Mouse (Mus musculus) kidney, embryonic 14.5 days (tissue): Measurements from ENCODE around the gene Sppl2b. TPM values are rescaled to one million over a fixed set of nuclear protein-coding genes. Genes with fewer than 3 reads are reported as not detected.
A peak's percentile ranks its signal among the peaks of the same experiment; 100 is the strongest.

ENCODE experiments used
- ATAC-seq: fragments of 200-750 bp; cut with Nextera tagmentation; 2 replicates; pipeline ENCODE4 v1.8.0; 2017; ENCODE audit warnings: moderate number of reproducible peaks, mild to moderate bottlenecking, moderate TSS enrichment, moderate library complexity; ENCODE audit not compliant: low FRiP score, low TSS enrichment
- H3K27ac ChIP-seq: fragments of 300-500 bp; sonication (generic); 2 replicates; pipeline ENCODE4 v1.5.1; 2014; ENCODE audit warnings: low read depth, mild to moderate bottlenecking, low read length, moderate library complexity, mixed read lengths
- H3K27me3 ChIP-seq: fragments of 300-500 bp; sonication (generic); 2 replicates; pipeline ENCODE4 v1.6.1; 2014; ENCODE audit warnings: mild to moderate bottlenecking, low read length; ENCODE audit not compliant: control insufficient read depth, insufficient read depth
- H3K36me3 ChIP-seq: fragments of 300-500 bp; sonication (generic); 2 replicates; pipeline ENCODE4 v1.6.1; 2014; ENCODE audit warnings: low read length, mixed read lengths; ENCODE audit not compliant: control insufficient read depth, insufficient read depth
- H3K4me1 ChIP-seq: fragments of 300-500 bp; sonication (generic); 2 replicates; pipeline ENCODE4 v1.6.1; 2014; ENCODE audit warnings: low read length, mixed read lengths; ENCODE audit not compliant: control insufficient read depth, insufficient read depth
- H3K4me2 ChIP-seq: fragments of 300-500 bp; sonication (generic); replicated peaks from 2 replicates; pipeline ENCODE4 v1.6.1; 2014; ENCODE audit warnings: low read depth, mild to moderate bottlenecking, low read length
- H3K4me3 ChIP-seq: fragments of 300-500 bp; sonication (generic); 2 replicates; pipeline ENCODE4 v1.5.1; 2014; ENCODE audit warnings: mild to moderate bottlenecking, low read length
- H3K9ac ChIP-seq: fragments of 300-500 bp; sonication (generic); 2 replicates; pipeline ENCODE4 v1.6.1; 2014; ENCODE audit warnings: low read depth, mild to moderate bottlenecking, low read length, moderate library complexity
- H3K9me3 ChIP-seq: fragments of 300-500 bp; sonication (generic); 2 replicates; pipeline ENCODE4 v1.6.1; 2016; ENCODE audit warnings: low read length; ENCODE audit not compliant: control insufficient read depth
- WGBS: fragments of 180-500 bp; shearing (Covaris S2); extraction: QIAGEN DNeasy Blood & Tissue Kit; methylation state at CpG from one replicate; pipeline ENCODE4 v1.1.7; 2014; 5-methylcytosine and 5-hydroxymethylcytosine counted together
- polyA plus RNA-seq: library from polyadenylated mRNA; unstranded; fragments of >200 nt; fragmentation: Nextera tagmentation; extraction: Ambion mirVana; gene quantifications from 2 replicates; pipeline ENCODE4 v1.2.1, GENCODE M21; 2014

Sppl2b gene
- 27.2 and 35.1 TPM in 2 replicates for polyA plus RNA-seq

DNA sequence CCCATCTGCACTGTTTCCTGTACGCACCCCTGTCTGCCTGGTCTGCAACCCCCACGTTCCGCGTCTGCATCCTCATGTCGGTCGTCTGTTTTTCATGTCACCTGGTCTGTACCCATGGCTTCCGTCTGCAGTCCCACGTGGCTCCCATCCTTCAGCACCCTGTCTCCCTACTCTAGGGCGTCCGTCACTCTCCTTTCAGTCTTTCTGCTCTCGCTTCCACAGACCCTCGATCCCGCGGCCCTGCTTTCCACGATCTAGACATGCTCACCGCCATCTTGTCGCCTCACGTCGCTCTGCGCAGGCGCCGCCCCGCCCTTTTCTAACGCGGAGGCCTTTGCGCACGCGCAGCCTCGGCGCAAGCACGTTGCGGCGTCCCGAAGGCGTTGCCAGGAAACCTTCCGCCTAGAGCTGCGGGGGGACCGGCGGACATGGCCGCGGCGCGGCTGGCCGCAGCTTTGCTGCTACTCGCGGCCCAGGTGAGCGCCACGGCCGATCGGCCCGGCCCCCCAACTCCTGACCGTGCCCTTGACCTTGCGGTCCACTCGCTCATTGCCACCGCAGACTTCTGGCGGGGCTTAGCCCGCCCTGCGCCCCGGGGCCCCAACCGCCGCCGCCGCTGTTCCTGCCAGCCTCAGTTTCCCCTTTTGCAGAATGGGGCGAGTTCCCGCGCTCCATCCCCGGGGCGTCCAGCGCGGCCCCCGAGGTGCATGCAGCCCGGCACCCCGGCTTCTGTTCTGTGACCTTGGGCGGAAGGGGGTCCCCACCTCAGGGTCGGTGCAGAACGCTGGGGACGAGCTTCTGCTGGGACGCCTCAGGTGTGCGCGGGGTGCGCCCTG, at the start of gene Sppl2b, which contains the start of gene Lsm7:
Gene Sppl2b, plus strand, starts transcription at position 363 of the 836 bp plus-strand sequence.
Gene Lsm7, minus strand, starts transcription at position 297 of the 836 bp plus-strand sequence.
- Histone ChIP-seq H3K9me3 (no peaks in the 10 kb centered on the region), H3K4me1 (peaks cover 18% of the 10 kb centered on the region), H3K27ac (no peak within 1 kb of the TSS), H3K27me3 (no peaks in the 10 kb centered on the region), H3K4me2 (peak within 1 kb of the TSS; percentile 98), H3K4me3 (peak within 1 kb of the TSS; percentile 79), H3K36me3 (peaks cover 22% of the 10 kb centered on the region), H3K9ac (peak within 1 kb of the TSS; percentile 77)
- WGBS, result under 1% methylated on average over 81 of the region's 81 CpGs
- peak; percentile 82 for ATAC-seq

GRCm38 (mm10) chr10:80805322-80805721, 49.8 kb upstream of the Sppl2b start:
- WGBS, result 77% methylated on average over 5 of the region's 5 CpGs
- peaks cover 14% of the 10 kb centered on the region for H3K27me3 ChIP-seq
- H3K9me3 ChIP-seq, result no peaks in the 10 kb centered on the region
- H3K9ac ChIP-seq, result no peak overlapping the region
- no peak for ATAC-seq
- H3K27ac ChIP-seq, result no peak overlapping the region
- peaks cover 37% of the 10 kb centered on the region for H3K4me1 ChIP-seq
- no peak overlapping the region for H3K4me2 ChIP-seq
- no peak overlapping the region for H3K4me3 ChIP-seq
- H3K36me3 ChIP-seq, result peaks cover 40% of the 10 kb centered on the region

DNA sequence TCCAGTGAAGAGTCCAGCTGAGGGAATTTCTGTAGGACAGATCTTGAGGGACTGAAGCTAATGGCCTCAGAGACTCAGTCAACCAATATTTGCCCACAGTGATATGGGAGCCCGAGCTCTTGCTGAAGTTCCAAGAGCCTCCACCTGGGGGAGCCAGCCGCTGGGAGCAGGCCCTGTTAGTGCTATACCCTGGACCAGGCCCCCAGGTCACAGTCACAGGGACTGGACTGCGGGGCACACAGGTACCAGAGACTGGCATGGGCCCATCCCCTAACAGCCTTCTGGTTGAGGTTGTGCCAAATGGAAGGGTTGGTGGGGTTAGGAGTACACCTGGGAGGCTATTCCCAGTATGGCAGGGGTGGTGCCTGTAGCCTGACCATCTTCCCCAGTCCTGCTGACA, 49.1 kb upstream of the Sppl2b start:
- Histone ChIP-seq H3K4me2 (no peak overlapping the region), H3K27me3 (peaks cover 14% of the 10 kb centered on the region), H3K9me3 (no peaks in the 10 kb centered on the region), H3K36me3 (peaks cover 40% of the 10 kb centered on the region), H3K4me1 (peaks cover 38% of the 10 kb centered on the region), H3K27ac (no peak overlapping the region), H3K4me3 (no peak overlapping the region), H3K9ac (no peak overlapping the region)
- 30% methylated on average over 3 of the region's 3 CpGs for WGBS
- peak; percentile 28 for ATAC-seq

- H3K9me3 ChIP-seq, result no peaks in the 10 kb centered on the region
- peak overlapping the region; percentile 96 for H3K4me2 ChIP-seq
- 42% methylated on average over 33 of the region's 34 CpGs for WGBS
- H3K27ac ChIP-seq, result peak overlapping the region; percentile 76
- peaks cover 38% of the 10 kb centered on the region for H3K4me1 ChIP-seq
- ATAC-seq, result 0 out of 2 replicates have a peak, but pooled peaks have one; percentile 0
- peak overlapping the region; percentile 73; the same call in 1 of the 2 replicates for H3K9ac ChIP-seq
- H3K27me3 ChIP-seq, result peaks cover 14% of the 10 kb centered on the region
- peak overlapping the region; percentile 49 for H3K4me3 ChIP-seq
- H3K36me3 ChIP-seq, result peaks cover 34% of the 10 kb centered on the region
Measured at GRCm38 (mm10) chr10:80806341-80807056, 48.6 kb upstream of the Sppl2b start.

DNA sequence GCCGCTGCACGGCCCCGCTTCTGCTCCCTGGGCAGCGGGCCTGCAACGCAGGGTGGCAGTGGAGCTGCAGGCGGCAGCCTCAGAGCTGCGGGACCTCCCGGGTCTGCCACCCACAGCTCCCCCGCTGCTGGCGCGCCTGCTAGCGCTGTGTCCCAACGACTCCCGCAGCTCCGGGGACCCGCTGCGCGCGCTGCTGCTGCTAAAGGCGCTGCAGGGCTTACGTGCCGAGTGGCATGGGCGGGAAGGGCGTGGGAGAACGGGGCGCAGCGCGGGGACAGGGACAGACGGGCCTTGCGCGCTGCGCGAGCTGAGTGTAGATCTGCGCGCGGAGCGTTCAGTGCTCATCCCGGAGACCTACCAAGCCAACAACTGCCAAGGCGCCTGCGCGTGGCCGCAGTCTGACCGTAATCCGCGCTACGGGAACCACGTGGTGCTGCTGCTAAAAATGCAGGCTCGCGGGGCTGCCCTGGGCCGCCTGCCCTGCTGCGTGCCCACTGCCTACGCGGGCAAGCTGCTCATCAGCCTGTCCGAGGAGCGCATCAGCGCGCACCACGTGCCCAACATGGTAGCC, 47.9 kb upstream of the Sppl2b start:
- peaks cover 40% of the 10 kb centered on the region for H3K4me1 ChIP-seq
- H3K9me3 ChIP-seq, result no peaks in the 10 kb centered on the region
- peak overlapping the region; percentile 73 for H3K9ac ChIP-seq
- 1% methylated on average over 57 of the region's 58 CpGs for WGBS
- peak; percentile 48 for ATAC-seq
- H3K4me3 ChIP-seq, result peak overlapping the region; percentile 49
- H3K36me3 ChIP-seq, result peaks cover 28% of the 10 kb centered on the region
- H3K27me3 ChIP-seq, result peaks cover 14% of the 10 kb centered on the region
- H3K4me2 ChIP-seq, result peak overlapping the region; percentile 96
- peak overlapping the region; percentile 76 for H3K27ac ChIP-seq

DNA sequence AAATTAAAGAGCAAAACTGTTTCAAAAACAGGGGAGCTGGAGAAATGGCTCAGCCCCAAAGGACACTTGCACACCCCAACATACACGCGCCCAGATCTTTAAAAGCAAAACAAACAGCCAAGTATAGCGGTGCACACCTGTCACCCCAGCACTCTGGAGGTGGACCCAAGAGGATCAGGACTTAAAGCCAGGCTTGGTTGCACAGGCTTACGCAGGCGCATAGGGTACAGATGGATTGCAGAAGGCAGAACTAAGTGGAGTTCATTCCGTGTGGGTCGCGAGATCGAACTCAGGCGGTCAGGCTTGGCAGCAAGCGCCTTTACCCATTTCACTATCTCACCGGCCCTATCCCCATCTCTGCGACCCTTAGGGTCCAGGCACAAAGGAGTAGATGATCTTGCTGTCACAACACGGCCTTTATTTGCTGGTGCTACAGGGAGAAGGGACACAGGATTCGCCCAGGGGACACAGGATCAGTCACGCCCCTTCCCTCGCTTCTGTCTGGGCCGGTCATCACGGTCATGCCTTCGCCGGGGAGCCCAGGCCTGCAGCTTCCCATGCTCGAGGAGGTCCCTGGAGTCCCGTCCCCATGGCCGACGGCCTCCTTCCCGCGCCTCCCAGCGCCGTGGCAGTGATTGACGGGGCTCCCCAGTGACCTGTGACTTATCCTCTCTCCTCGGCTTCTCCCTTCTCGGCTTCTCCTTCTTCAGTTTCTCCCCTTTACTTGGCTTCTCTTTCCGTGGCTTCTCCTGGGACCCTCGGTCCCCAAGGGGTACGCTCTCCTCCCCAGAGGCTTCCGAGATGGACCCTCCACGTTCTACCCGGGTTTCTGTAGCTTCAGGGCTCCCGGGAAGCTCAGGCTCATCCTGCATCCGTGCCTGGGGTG, 46.7 kb upstream of the Sppl2b start:
- Histone ChIP-seq H3K4me3 (peak overlapping the region; percentile 49), H3K4me1 (peaks cover 42% of the 10 kb centered on the region), H3K9me3 (no peaks in the 10 kb centered on the region), H3K4me2 (peak overlapping the region; percentile 96), H3K36me3 (peaks cover 16% of the 10 kb centered on the region), H3K27me3 (peaks cover 14% of the 10 kb centered on the region), H3K9ac (peak overlapping the region; percentile 73), H3K27ac (peak overlapping the region; percentile 76; the same call in 1 of the 2 replicates)
- WGBS, result 15% methylated on average over 40 of the region's 40 CpGs
- peak; percentile 16; the same call in 1 of the 2 replicates for ATAC-seq

DNA sequence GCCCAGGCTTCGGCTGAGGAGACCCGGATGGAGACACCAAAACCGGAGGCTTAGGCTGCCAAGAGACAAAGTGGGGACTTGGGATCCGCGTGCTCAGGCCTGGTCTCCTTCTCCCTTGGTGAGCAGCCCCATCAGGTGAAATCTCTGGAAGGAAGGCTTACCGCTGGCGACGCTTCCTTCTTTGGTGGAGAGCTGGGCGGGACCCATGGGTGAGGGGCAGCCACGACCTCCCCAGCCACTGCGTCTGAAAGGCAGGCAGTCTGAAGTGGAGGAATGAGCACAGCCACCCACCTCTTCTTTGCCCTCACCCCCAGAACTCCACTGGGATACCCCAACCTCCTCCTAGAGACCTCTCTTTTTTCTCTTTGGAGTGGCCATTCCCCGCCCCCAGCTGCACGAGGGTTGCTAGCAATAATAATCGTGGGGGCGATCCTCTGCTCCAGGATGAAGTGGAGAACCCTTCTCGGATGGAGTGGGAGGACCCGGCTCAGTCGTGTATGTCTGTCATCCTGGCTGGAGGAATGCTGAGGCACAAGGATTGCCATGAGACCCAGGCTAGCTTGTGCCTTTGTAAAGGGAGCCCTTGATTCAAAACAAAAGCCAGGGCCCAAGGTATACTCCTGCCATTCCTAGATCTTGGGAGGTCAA, 46.0 kb upstream of the Sppl2b start:
- Histone ChIP-seq H3K9ac (peak overlapping the region; percentile 53), H3K4me2 (peak overlapping the region; percentile 96), H3K27ac (peak overlapping the region; percentile 30; the same call in 1 of the 2 replicates), H3K4me1 (peaks cover 42% of the 10 kb centered on the region), H3K9me3 (no peaks in the 10 kb centered on the region), H3K36me3 (peaks cover 8% of the 10 kb centered on the region), H3K27me3 (peaks cover 14% of the 10 kb centered on the region), H3K4me3 (peak overlapping the region; percentile 27)
- WGBS, result 3% methylated on average over 18 of the region's 18 CpGs
- ATAC-seq, result peak; percentile 2; the same call in 1 of the 2 replicates
